Mouse (Mus musculus) neural tube, embryonic 13.5 days (tissue): ENCODE measurements around the gene Ppp1r37. TPM values are rescaled to one million over a fixed set of nuclear protein-coding genes. Genes with fewer than 3 reads are reported as not detected.

Experiments
- ATAC-seq: fragments of 200-750 bp; cut with Nextera tagmentation; 2 replicates; pipeline ENCODE4 v1.8.0; 2017; ENCODE audit warnings: low read depth, mild to moderate bottlenecking, moderate TSS enrichment, moderate library complexity
- H3K27ac ChIP-seq: fragments of 300-500 bp; sonication (generic); replicated peaks from 2 replicates; pipeline ENCODE4 v1.5.1; 2015; ENCODE audit warnings: moderate library complexity, mild to moderate bottlenecking, inconsistent platforms
- H3K27me3 ChIP-seq: fragments of 300-500 bp; sonication (generic); 2 replicates; pipeline ENCODE4 v1.6.1; 2015; ENCODE audit warnings: mild to moderate bottlenecking, inconsistent platforms
- H3K36me3 ChIP-seq: fragments of 300-500 bp; sonication (generic); 2 replicates; pipeline ENCODE4 v1.6.1; 2015; ENCODE audit warnings: mild to moderate bottlenecking, inconsistent platforms
- H3K4me1 ChIP-seq: fragments of 300-500 bp; sonication (generic); replicated peaks from 2 replicates; pipeline ENCODE4 v1.6.1; 2015; ENCODE audit warnings: inconsistent platforms
- H3K4me2 ChIP-seq: fragments of 300-500 bp; sonication (generic); 2 replicates; pipeline ENCODE4 v1.6.1; 2015; ENCODE audit warnings: inconsistent platforms, mild to moderate bottlenecking, moderate library complexity
- H3K4me3 ChIP-seq: fragments of 300-500 bp; sonication (generic); 2 replicates; pipeline ENCODE4 v1.5.1; 2015; ENCODE audit warnings: mild to moderate bottlenecking, inconsistent platforms
- H3K9ac ChIP-seq: fragments of 300-500 bp; sonication (generic); 2 replicates; pipeline ENCODE4 v1.6.1; 2015; ENCODE audit warnings: moderate library complexity, mild to moderate bottlenecking, inconsistent platforms
- H3K9me3 ChIP-seq: fragments of 300-500 bp; sonication (generic); 2 replicates; pipeline ENCODE4 v1.6.1; 2016; ENCODE audit warnings: inconsistent platforms
- WGBS: fragments of 180-500 bp; shearing (Covaris S2); methylation state at CpG from one replicate; pipeline ENCODE4 v1.1.7; 2015; 5-methylcytosine and 5-hydroxymethylcytosine counted together
- polyA plus RNA-seq: library from polyadenylated mRNA; unstranded; fragments of >200 nt; fragmentation: Nextera tagmentation; extraction: Ambion mirVana; gene quantifications from 2 replicates; pipeline ENCODE4 v1.2.1, GENCODE M21; 2015

Ppp1r37 gene
- polyA plus RNA-seq, 1 experiment from 2014 or later = 36.5 TPM

DNA sequence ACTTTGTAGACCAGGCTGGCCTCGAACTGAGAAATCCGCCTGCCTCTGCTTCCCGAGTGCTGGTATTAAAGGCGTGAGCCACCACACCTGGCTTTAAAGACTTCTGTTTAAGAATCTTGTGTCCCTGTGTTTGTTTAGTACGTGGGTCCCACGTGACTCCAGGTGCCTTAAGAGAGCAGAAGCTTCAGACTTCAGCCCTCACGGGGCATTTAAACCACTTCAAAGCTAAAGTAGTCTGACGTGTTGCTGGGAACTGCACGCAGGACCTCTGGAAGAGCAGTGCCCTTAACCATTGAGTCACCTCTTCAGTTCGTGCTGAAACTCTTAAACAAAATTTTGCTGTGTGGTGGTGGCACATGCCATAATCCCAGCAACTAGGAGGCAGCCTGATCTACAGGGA lies 13.5 kb downstream of the Ppp1r37 start:
- no peaks in the 10 kb centered on the region for H3K27me3 ChIP-seq
- no peak for ATAC-seq
- H3K36me3 ChIP-seq = 0 out of 2 replicates have a peak, but pooled peaks cover 11% of the 10 kb centered on the region
- no peak overlapping the region for H3K4me2 ChIP-seq
- H3K4me1 ChIP-seq = peaks cover 53% of the 10 kb centered on the region
- no peak overlapping the region for H3K27ac ChIP-seq
- no peak overlapping the region for H3K9ac ChIP-seq
- no peak overlapping the region for H3K4me3 ChIP-seq
- no peaks in the 10 kb centered on the region for H3K9me3 ChIP-seq
- 91% methylated on average over 10 of the region's 10 CpGs for WGBS

DNA sequence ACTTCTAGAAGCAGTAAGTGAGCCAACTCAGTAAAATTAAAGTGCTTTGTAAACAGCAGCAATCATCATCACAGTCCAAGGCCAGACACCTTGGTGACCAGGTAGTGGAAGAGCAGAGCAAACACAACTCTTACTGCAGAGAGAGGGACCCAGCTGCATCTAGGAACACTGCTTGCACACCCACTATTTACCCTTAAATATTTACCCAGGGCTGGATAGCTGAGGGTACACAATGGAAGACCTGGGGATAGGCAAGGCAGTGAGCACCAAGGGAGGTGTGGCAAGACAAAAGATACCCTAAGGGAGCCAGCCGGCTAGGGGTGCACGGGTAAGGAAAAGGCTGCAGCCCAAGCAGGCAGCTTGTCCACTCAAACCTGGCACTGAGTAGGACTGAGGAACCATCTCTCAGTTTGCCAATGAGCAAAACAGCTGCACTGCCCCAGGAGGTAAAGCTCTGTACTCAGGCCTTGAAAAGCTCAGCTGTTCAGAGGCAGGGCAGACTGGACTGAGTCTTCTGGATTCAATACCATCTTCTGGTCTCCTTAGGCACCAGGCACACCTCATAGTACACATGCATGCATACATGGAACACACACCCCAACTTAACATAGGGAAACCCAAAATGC lies 15.4 kb downstream of the Ppp1r37 start:
- Histone ChIP-seq H3K27me3 (no peaks in the 10 kb centered on the region), H3K9me3 (no peaks in the 10 kb centered on the region), H3K36me3 (no peaks in the 10 kb centered on the region), H3K27ac (no peak overlapping the region), H3K4me2 (no peak overlapping the region), H3K9ac (no peak overlapping the region), H3K4me3 (no peak overlapping the region), H3K4me1 (peaks cover 45% of the 10 kb centered on the region)
- no peak for ATAC-seq
- WGBS = 77% methylated on average over 2 of the region's 2 CpGs

DNA sequence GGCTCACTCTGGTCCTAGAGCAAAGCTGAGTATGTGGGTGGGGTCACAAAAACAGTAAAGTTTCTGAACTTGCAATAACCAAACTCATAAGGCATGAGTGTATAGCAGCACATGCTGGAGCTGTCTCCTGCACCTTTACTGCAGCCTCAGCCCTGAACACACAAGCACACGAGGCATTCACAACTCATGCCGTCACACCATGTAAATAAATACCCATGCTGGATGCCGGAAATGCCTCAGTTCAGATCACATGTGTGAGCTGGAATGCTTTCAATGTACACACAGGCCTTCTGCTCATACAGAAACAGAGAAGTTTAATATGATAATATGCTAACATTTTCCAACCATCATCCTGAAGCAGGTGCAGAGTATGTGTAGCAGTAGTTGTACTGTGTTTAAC lies 16.9 kb downstream of the Ppp1r37 start:
- Histone ChIP-seq H3K27me3 (no peaks in the 10 kb centered on the region), H3K4me3 (no peak overlapping the region), H3K4me2 (no peak overlapping the region), H3K36me3 (no peaks in the 10 kb centered on the region), H3K9me3 (no peaks in the 10 kb centered on the region), H3K27ac (no peak overlapping the region), H3K4me1 (peaks cover 46% of the 10 kb centered on the region), H3K9ac (no peak overlapping the region)
- 66% methylated on average over 3 of the region's 3 CpGs for WGBS
- no peak for ATAC-seq

DNA sequence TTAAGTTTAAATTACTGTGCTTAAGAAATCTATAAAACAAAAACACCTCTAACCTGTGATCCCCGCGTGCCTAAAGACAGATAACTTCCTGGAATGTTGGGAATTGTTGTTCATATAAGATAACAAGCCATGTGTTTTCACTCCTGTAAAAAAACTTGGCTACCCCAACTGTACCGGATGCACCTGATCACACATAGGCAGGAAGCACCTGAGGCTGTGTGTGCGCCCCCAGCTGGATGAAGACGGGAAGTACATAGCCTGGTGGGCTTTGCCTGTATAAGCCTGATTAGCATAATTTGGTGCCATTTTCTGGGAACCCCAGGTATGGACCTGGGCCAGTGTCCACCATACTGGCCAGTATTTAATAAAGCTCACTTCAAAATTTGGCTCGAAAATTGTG lies 19.3 kb downstream of the Ppp1r37 start:
- Histone ChIP-seq H3K9me3 (no peaks in the 10 kb centered on the region), H3K9ac (no peak overlapping the region), H3K4me1 (peaks cover 50% of the 10 kb centered on the region), H3K4me2 (no peak overlapping the region), H3K4me3 (no peak overlapping the region), H3K27ac (no peak overlapping the region), H3K27me3 (no peaks in the 10 kb centered on the region), H3K36me3 (no peaks in the 10 kb centered on the region)
- 68% methylated on average over 6 of the region's 6 CpGs for WGBS
- no peak for ATAC-seq

DNA sequence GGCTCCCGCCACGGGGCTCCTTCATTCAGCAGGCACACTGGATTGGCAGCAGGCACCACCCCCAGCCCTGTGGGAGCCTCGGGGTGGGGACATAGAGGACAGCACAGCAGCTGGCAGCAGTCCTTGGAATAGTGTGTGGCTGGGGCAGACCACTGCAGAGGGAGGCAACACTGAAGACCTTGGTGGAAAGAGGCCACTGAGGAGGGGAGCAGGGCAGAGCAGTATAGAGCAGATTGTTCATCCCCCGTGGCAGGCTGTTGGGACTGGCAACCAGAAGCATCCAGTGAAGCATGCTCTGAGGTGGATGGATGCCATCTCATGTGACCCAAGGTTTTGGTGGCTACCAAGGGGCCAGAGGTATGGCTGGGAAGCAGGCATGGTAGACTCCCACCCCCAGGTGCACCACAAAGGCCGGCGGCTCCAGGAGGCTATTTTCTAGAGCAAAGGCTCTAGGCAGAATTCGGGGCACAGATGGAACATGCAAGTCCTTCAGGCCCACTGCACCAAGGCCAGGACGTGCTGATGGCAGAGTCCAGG lies 20.7 kb downstream of the Ppp1r37 start:
- ATAC-seq = peak; percentile 87
- no peaks in the 10 kb centered on the region for H3K36me3 ChIP-seq
- H3K27ac ChIP-seq = peak overlapping the region; percentile 73
- H3K9me3 ChIP-seq = no peaks in the 10 kb centered on the region
- H3K4me2 ChIP-seq = no peak overlapping the region
- H3K27me3 ChIP-seq = no peaks in the 10 kb centered on the region
- no peak overlapping the region for H3K9ac ChIP-seq
- 58% methylated on average over 8 of the region's 8 CpGs for WGBS
- H3K4me3 ChIP-seq = no peak overlapping the region
- H3K4me1 ChIP-seq = peaks cover 47% of the 10 kb centered on the region

DNA sequence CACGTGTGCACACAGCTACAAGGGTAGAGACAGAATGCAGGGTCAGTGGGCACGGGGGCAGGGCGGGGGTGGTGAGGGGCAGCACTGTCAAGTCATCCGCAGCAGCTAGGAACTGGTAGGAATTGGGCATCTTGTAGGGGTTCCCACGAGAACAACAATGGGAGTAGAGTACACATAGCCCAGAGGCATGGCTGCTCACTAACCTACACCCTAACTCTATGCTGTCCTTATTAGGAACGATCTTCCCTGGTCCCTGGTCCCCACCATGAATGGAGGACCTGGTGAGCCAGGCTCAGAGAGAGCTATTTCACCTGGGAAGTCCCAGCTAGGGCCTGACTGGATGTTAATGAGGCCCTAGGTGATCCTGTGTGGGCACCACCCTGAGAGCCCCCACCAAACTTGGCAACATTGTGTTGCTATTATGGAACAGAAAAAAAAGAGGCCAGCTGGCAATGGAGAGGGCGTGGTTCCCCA lies 21.2 kb downstream of the Ppp1r37 start:
- H3K36me3 ChIP-seq = no peaks in the 10 kb centered on the region
- no peak overlapping the region for H3K9ac ChIP-seq
- H3K4me3 ChIP-seq = no peak overlapping the region
- 65% methylated on average over 7 of the region's 7 CpGs for WGBS
- peak; percentile 44; the same call in 1 of the 2 replicates for ATAC-seq
- H3K4me2 ChIP-seq = no peak overlapping the region
- no peaks in the 10 kb centered on the region for H3K27me3 ChIP-seq
- no peaks in the 10 kb centered on the region for H3K9me3 ChIP-seq
- peak overlapping the region; percentile 73 for H3K27ac ChIP-seq
- peaks cover 44% of the 10 kb centered on the region for H3K4me1 ChIP-seq

DNA sequence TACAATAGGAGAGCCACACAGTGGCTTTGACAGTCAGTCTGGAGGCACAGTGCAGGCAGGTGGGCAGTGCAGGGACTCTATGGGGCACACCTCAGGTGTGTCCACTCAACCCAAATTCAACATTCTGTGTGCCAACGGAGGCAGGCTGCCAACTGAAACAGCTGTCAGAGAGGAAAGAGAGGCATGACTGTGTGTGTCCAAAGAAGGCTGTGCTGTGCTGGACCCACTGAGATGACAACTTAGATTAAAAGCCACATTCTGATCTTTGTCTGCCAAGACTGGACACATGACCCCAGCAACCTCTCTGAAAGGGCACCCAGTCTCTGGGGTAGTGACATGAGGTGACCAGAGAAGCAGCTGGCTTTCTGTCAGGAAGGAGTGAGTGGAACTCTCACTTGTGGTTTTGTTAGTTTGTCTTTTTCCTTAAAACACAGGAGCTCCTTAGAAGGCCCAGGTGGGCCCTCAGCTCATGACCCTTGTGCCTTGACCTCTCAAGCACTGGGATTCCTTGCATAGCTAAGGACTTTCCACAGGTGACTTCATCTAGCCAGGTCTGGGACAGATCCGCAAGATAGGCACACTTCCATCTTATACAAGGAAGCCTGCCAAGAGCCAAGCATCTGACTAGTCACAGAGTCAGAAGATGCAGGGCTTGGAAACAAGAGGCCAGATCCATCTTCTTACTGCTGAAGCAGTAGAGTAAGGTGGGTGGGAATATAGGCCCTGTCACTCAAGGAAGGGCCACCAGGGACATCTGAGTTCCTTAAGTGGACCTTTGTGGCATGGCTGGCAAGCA lies 21.9 kb downstream of the Ppp1r37 start:
- no peak for ATAC-seq
- no peak overlapping the region for H3K27ac ChIP-seq
- peaks cover 39% of the 10 kb centered on the region for H3K4me1 ChIP-seq
- no peaks in the 10 kb centered on the region for H3K9me3 ChIP-seq
- no peak overlapping the region for H3K4me3 ChIP-seq
- no peak overlapping the region for H3K4me2 ChIP-seq
- 95% methylated on average over 2 of the region's 2 CpGs for WGBS
- H3K27me3 ChIP-seq = no peaks in the 10 kb centered on the region
- no peak overlapping the region for H3K9ac ChIP-seq
- no peaks in the 10 kb centered on the region for H3K36me3 ChIP-seq

DNA sequence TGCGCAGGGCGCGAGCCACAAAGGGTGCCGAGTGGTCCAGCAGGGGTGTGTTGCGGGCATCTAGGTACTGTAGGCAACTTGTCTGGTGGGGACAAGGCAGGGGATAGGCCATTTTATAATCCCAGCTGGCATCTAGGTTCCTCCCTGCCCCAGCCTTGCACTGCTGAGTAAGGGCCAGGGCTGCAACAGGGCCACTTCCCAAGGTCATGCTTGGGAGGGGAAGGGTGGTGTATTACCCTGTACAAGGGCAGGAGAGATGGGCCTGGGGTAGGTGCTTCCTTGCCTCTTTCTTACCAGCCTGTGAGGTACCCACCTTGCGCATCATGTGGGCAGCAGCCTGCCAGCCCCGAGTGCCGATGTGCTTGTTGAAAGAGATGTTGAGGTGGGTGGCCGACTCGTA lies 28.2 kb downstream of the Ppp1r37 start:
- Histone ChIP-seq H3K9ac (no peak overlapping the region), H3K27me3 (no peaks in the 10 kb centered on the region), H3K36me3 (peaks cover 62% of the 10 kb centered on the region), H3K4me3 (no peak overlapping the region), H3K27ac (no peak overlapping the region), H3K4me2 (no peak overlapping the region), H3K4me1 (peaks cover 7% of the 10 kb centered on the region; the same call in 1 of the 2 replicates), H3K9me3 (no peaks in the 10 kb centered on the region)
- no peak for ATAC-seq
- WGBS = 93% methylated on average over 10 of the region's 10 CpGs

DNA sequence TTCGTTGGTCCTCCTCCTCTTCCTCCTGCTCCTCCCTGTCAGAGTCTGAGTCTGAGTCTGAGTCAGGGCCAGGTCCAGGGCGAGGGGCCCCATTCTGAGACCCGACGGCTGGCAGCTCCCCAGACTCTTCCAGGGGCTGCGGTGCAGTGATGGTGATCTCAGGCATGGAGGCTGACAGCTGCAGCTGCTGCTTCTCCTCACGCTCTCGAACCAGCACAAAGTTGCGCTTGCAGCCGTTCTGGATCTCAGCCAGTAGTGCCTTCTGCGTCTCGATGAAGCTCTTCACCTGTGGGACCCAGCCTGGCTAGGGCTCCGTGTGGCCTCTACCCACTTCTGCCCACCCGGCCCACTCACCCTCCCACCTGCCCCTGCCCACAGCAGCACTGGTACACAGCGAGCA lies 30.6 kb downstream of the Ppp1r37 start:
- Histone ChIP-seq H3K36me3 (peaks cover 75% of the 10 kb centered on the region), H3K27ac (no peak overlapping the region), H3K9me3 (no peaks in the 10 kb centered on the region), H3K4me2 (no peak overlapping the region), H3K4me3 (no peak overlapping the region), H3K4me1 (peaks cover 3% of the 10 kb centered on the region; the same call in 1 of the 2 replicates), H3K9ac (no peak overlapping the region), H3K27me3 (no peaks in the 10 kb centered on the region)
- WGBS = 82% methylated on average over 14 of the region's 14 CpGs
- ATAC-seq = no peak

DNA sequence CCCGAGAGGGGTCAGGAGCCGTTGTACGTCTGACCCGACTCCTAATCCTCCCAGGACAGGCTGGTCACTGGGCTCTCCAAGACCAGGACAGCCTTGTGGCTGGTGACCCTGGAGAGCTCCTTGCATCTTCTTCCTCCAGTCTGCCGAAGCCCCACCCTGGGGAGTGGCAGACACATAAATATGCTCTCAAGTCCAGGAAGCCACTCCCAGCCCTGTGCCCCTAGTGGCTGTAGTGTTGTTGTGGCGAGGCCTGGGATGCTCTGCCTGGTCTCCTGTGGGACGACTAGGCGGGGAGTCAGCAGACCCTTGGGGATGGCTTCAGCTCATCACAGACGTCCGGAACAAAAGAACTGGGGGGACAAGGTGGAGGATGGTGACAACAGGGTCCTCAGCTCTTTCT lies 31.8 kb downstream of the Ppp1r37 start:
- Histone ChIP-seq H3K9me3 (no peaks in the 10 kb centered on the region), H3K9ac (no peak overlapping the region), H3K27ac (no peak overlapping the region), H3K4me1 (no peaks in the 10 kb centered on the region; the same call in 1 of the 2 replicates), H3K27me3 (no peaks in the 10 kb centered on the region), H3K4me2 (no peak overlapping the region), H3K4me3 (no peak overlapping the region), H3K36me3 (peaks cover 75% of the 10 kb centered on the region)
- no peak for ATAC-seq
- WGBS = 69% methylated on average over 10 of the region's 10 CpGs

DNA sequence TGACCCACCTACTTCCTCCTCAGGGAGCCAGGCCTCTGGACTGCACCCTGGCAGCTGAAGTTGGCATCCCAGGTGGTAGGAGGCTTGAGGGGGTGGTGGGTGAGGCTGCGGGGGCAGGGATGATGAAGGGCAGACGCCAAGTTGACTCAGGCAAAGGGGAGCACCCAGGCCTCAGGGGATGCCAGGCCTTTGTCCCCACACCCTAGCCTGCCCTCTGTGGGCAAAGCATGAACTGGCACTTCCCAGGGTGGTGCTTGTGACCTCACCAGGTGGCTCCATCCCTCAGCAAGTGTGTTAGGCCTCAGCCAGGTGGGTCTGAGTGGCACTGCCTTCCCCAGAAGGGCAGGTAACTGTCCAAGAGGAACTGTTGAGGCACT lies 37.8 kb downstream of the Ppp1r37 start:
- 57% methylated on average over 2 of the region's 2 CpGs for WGBS
- no peak for ATAC-seq
- Histone ChIP-seq H3K36me3 (peaks cover 17% of the 10 kb centered on the region), H3K4me3 (no peak overlapping the region), H3K4me1 (peaks cover 26% of the 10 kb centered on the region), H3K9me3 (no peaks in the 10 kb centered on the region), H3K9ac (peak overlapping the region; percentile 67; the same call in 1 of the 2 replicates), H3K27me3 (peaks cover 59% of the 10 kb centered on the region), H3K27ac (no peak overlapping the region), H3K4me2 (no peak overlapping the region)

DNA sequence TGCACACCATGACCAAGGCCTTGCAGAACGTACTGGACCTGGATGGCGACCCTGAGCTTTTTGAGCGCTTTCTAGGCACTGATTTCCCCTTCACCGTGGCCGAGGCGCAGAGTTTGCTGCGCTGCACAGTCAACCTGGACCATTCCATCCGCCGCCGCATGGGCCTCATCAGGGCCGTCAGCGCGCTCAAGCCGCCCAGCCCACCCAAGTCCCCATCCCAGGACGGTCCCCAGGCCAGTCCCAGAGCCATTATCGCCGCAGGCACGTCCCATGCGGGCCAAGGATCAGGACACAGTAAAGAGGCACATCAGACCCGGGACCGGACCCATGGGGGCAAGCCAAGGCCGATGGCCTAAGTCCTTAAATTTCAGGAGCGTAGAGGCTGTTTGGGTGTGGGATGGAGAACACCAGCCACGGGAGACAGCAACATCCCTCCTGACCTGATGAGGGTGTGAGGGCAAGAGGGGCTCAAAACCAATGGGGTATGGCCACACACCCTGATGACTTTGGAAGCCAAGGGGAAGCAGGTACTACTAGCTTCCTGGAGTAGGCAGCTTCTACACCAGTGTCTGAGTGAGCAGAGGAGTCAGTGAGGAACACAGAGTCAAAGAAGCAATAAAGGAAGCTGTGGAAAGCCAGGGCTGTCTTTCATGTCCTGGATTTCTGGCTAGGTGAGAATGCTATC lies 38.3 kb downstream of the Ppp1r37 start:
- peak overlapping the region; percentile 67 for H3K9ac ChIP-seq
- peaks cover 12% of the 10 kb centered on the region for H3K36me3 ChIP-seq
- H3K4me1 ChIP-seq = peaks cover 32% of the 10 kb centered on the region
- WGBS = 12% methylated on average over 24 of the region's 24 CpGs
- peak overlapping the region; percentile 72 for H3K4me2 ChIP-seq
- H3K4me3 ChIP-seq = peak overlapping the region; percentile 38
- no peaks in the 10 kb centered on the region for H3K9me3 ChIP-seq
- ATAC-seq = peak; percentile 48
- H3K27ac ChIP-seq = no peak overlapping the region
- H3K27me3 ChIP-seq = peaks cover 64% of the 10 kb centered on the region
